Mouse (Mus musculus) embryonic fibroblast, embryonic 13.5 days (primary cell): ENCODE measurements around the gene Kirrel3.

ENCODE experiments used
- CTCF ChIP-seq: IDR thresholded peaks from 2 replicates; pipeline ENCODE4 v1.5.1; 2011; ENCODE audit warnings: mild to moderate bottlenecking, control low read depth, low read length, moderate library complexity, borderline replicate concordance; ENCODE audit not compliant: insufficient read depth
- POLR2A ChIP-seq: IDR thresholded peaks from 2 replicates; pipeline ENCODE4 v1.6.1; 2011; ENCODE audit warnings: low read depth, mild to moderate bottlenecking, control low read depth, low read length, moderate library complexity

DNA sequence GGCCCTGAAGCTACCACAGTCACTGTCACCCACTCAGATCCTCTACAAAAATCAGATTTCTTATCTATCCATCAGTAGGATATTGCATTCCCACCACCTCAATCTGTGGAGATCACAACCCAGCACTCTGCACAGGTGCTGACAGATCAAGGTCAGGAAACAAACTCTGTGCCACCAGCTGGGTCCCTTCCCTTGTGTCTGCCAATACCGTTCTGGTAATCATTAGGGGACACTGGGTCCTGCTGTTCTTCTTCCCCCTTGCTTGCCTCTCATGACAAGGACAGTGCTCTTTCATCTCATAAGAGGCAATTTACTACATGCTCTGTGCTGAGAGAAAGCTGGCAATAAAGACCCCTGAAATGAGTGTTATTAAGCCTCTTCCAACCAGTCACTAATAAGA lies 444.7 kb downstream of the Kirrel3 start:
- TF ChIP-seq POLR2A (no peak), CTCF (no peak)
